Mouse (Mus musculus) forebrain, embryonic 16.5 days (tissue): Measurements from ENCODE around the gene Miga1. TPM values are rescaled to one million over a fixed set of nuclear protein-coding genes. Genes with fewer than 3 reads are reported as not detected.

Experiments used
- ATAC-seq: fragments of 200-750 bp; cut with Nextera tagmentation; 2 replicates; pipeline ENCODE4 v1.8.0; 2017; ENCODE audit warnings: mild to moderate bottlenecking, moderate library complexity
- H3K27ac ChIP-seq: fragments of 300-500 bp; sonication (generic); 2 replicates; pipeline ENCODE4 v1.5.1; 2014; ENCODE audit warnings: low read length, control low read depth
- H3K27me3 ChIP-seq: fragments of 300-500 bp; sonication (generic); replicated peaks from 2 replicates; pipeline ENCODE4 v1.6.1; 2014; ENCODE audit warnings: low read length; ENCODE audit not compliant: control insufficient read depth, insufficient read depth
- H3K36me3 ChIP-seq: fragments of 300-500 bp; sonication (generic); 2 replicates; pipeline ENCODE4 v1.6.1; 2014; ENCODE audit not compliant: control insufficient read depth, insufficient read depth
- H3K4me1 ChIP-seq: fragments of 300-500 bp; sonication (generic); replicated peaks from 2 replicates; pipeline ENCODE4 v1.6.1; 2014; ENCODE audit warnings: low read length; ENCODE audit not compliant: control insufficient read depth, insufficient read depth
- H3K4me2 ChIP-seq: fragments of 300-500 bp; sonication (generic); 2 replicates; pipeline ENCODE4 v1.6.1; 2014; ENCODE audit warnings: mild to moderate bottlenecking, low read length, control low read depth
- H3K4me3 ChIP-seq: fragments of 300-500 bp; sonication (generic); replicated peaks from 2 replicates; pipeline ENCODE4 v1.5.1; 2014; ENCODE audit warnings: mild to moderate bottlenecking, low read length, control low read depth
- H3K9ac ChIP-seq: fragments of 300-500 bp; sonication (generic); replicated peaks from 2 replicates; pipeline ENCODE4 v1.6.1; 2014; ENCODE audit warnings: low read depth, low read length, control low read depth
- H3K9me3 ChIP-seq: fragments of 300-500 bp; sonication (generic); 2 replicates; pipeline ENCODE4 v1.6.1; 2016; ENCODE audit warnings: low read length; ENCODE audit not compliant: control insufficient read depth
- WGBS: fragments of 180-500 bp; shearing (Covaris S2); extraction: QIAGEN DNeasy Blood & Tissue Kit; methylation state at CpG from one replicate; pipeline ENCODE4 v1.1.7; 2014; 5-methylcytosine and 5-hydroxymethylcytosine counted together
- polyA plus RNA-seq: library from polyadenylated mRNA; unstranded; fragments of >200 nt; fragmentation: Nextera tagmentation; extraction: Ambion mirVana; gene quantifications from 2 replicates; pipeline ENCODE4 v1.2.1, GENCODE M21; 2015

The Miga1 gene
- polyA plus RNA-seq, 1 experiment from 2014 or later, result 22.6 TPM

DNA sequence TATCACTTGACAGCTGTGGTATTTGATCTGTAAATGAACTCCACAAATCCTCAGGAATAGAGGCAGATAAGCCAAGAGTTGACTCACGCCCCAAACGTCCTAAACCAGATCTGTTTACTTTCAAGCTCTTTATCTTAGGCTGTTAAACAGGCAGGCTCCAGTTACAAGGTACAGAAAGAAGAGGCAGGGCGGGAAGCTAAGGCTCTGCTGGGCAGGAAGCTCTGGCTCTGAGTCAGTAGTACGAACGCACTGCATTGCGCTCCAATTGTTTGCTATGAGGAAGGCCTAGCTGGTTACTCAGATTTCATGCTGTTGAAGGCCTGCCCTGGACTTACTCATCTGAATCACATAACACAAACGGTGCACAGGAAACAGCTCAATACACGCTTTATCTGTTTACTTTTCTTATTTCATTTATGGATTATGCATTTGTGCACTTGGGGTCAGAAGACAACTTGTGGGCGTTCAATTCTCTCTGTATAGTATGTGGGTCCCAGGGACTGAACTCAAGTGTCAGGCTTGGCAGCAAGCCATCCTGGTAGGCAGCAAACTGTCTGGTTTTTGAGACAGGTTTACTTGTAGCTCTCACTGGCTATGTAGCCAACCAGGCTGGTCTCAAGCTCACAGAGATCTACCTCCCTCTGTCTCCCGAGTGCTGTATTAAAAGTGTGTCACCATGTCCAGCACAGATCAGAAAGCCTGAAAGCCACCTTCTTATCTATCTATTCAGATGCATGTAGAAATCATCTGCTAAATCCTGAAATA, 31.5 kb downstream of the Miga1 start:
- ATAC-seq, result no peak
- no peak overlapping the region for H3K4me2 ChIP-seq
- 77% methylated on average over 10 of the region's 10 CpGs for WGBS
- H3K27me3 ChIP-seq, result no peaks in the 10 kb centered on the region
- 0 out of 2 replicates have a peak, but pooled peaks cover 3% of the 10 kb centered on the region for H3K36me3 ChIP-seq
- H3K27ac ChIP-seq, result no peak overlapping the region
- no peaks in the 10 kb centered on the region for H3K9me3 ChIP-seq
- H3K9ac ChIP-seq, result no peak overlapping the region
- H3K4me3 ChIP-seq, result no peak overlapping the region
- no peaks in the 10 kb centered on the region for H3K4me1 ChIP-seq

DNA sequence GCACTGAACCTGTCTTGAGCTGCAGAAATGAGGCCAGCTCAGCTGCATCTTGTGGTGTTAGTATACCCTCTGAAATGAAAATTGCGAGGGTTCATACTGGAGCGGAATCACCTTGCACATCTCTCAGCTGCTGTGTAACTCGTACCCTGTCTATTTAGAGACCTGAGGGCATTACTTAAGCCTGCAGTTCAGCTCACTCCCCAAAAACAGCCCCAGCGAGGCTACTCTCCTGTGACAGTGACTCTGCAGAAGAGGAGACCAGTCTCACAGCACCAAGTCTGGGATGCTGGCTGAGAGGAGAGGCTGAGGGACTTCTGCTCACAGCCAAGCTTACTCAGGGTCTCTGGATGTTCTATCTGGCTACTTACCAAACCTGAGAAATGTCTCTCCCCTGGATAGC, 34.2 kb downstream of the Miga1 start:
- WGBS, result 88% methylated on average over 4 of the region's 4 CpGs
- H3K36me3 ChIP-seq, result peaks cover 4% of the 10 kb centered on the region; the same call in 1 of the 2 replicates

DNA sequence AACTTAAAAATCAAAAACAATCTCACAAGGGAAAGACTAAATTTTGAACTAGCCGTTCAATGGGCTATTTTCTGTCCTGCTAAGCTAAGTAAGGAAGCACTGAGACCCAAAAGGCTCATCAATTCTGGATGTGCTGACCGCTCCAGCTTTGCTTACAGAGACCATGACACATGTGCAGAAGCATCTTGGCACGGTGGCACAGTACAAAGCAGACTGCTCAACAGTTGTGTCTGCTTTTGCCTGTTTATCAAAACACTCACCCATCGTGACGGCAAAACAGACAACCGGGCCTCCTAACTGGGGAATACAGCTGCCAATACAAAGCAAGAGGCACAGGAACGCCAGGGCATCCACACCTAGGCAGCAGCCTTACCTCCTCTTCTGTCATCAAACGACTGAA, 35.1 kb downstream of the Miga1 start:
- ATAC-seq, result no peak
- Histone ChIP-seq H3K4me3 (no peak overlapping the region), H3K27ac (no peak overlapping the region), H3K4me2 (no peak overlapping the region), H3K4me1 (no peaks in the 10 kb centered on the region), H3K9ac (no peak overlapping the region), H3K27me3 (no peaks in the 10 kb centered on the region), H3K36me3 (peaks cover 4% of the 10 kb centered on the region; the same call in 1 of the 2 replicates), H3K9me3 (no peaks in the 10 kb centered on the region)
- WGBS, result 91% methylated on average over 8 of the region's 8 CpGs

More for the DNA sequence above, 34.2 kb downstream of the Miga1 start:
- Histone ChIP-seq H3K27ac (no peak overlapping the region), H3K9ac (no peak overlapping the region), H3K4me2 (no peak overlapping the region), H3K4me3 (no peak overlapping the region), H3K9me3 (no peaks in the 10 kb centered on the region), H3K27me3 (no peaks in the 10 kb centered on the region), H3K4me1 (no peaks in the 10 kb centered on the region)
- ATAC-seq, result no peak

DNA sequence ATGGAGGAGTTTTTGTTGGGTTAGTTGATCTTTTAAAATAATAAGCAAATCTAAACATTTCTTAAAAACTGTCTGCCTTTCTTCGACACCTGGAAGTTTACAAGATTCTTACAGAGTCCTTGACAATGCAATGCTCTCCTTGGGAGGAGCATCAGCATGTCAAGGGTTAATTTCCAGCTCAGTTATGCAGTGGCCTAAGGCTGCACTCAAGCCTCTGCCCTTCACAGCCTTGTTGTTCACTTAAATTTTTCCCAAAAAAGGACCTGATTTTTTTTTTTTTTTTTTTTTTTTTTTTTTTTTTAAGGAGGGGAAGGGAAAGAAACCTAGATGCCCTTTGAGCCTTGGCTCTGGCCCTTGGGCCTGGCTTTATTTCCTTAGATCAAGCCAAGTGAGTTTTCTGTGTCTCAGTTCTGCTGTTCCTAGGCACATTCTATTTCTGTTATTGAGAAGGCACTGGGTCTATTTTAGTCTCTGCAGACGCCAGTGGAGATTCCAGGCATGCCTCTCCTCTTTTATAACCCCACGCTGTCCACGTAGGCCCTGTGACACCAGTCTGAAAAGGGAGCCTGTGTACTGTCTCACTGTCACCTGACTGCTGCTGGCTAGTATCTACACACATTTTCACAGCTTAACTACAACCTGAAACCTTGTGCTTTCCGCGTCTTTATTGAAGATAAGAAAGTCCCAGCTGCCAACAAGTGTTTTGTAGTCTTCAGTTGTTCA, 36.0 kb downstream of the Miga1 start:
- Histone ChIP-seq H3K27me3 (no peaks in the 10 kb centered on the region), H3K27ac (no peak overlapping the region), H3K36me3 (peaks cover 4% of the 10 kb centered on the region; the same call in 1 of the 2 replicates), H3K4me2 (no peak overlapping the region), H3K4me3 (no peak overlapping the region), H3K9me3 (no peaks in the 10 kb centered on the region), H3K4me1 (no peaks in the 10 kb centered on the region), H3K9ac (no peak overlapping the region)
- ATAC-seq, result no peak
- 75% methylated on average over 6 of the region's 6 CpGs for WGBS

DNA sequence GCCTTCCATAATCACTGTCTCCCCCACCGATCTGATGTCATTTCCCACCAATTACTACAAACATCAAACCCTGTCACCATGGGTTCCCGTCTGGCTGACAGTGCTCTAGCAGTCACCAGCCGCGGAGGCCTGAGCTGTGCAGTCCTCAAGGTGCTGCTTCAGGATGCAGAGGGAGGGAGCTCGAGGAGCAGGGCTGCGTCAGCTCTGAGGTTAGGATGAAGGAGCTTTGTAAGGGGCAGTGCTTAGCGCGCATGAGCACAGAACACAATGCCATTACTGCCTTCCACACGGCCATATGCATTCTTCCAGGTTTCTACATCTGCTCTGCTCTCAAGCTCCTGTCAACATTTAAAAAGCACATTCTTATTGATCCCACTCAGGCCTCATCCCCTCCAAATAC, 37.2 kb downstream of the Miga1 start:
- peaks cover 4% of the 10 kb centered on the region; the same call in 1 of the 2 replicates for H3K36me3 ChIP-seq
- no peaks in the 10 kb centered on the region for H3K4me1 ChIP-seq
- no peak overlapping the region for H3K4me2 ChIP-seq
- no peaks in the 10 kb centered on the region for H3K27me3 ChIP-seq
- ATAC-seq, result no peak
- H3K9me3 ChIP-seq, result no peaks in the 10 kb centered on the region
- no peak overlapping the region for H3K4me3 ChIP-seq
- no peak overlapping the region for H3K27ac ChIP-seq
- 72% methylated on average over 9 of the region's 9 CpGs for WGBS
- no peak overlapping the region for H3K9ac ChIP-seq

DNA sequence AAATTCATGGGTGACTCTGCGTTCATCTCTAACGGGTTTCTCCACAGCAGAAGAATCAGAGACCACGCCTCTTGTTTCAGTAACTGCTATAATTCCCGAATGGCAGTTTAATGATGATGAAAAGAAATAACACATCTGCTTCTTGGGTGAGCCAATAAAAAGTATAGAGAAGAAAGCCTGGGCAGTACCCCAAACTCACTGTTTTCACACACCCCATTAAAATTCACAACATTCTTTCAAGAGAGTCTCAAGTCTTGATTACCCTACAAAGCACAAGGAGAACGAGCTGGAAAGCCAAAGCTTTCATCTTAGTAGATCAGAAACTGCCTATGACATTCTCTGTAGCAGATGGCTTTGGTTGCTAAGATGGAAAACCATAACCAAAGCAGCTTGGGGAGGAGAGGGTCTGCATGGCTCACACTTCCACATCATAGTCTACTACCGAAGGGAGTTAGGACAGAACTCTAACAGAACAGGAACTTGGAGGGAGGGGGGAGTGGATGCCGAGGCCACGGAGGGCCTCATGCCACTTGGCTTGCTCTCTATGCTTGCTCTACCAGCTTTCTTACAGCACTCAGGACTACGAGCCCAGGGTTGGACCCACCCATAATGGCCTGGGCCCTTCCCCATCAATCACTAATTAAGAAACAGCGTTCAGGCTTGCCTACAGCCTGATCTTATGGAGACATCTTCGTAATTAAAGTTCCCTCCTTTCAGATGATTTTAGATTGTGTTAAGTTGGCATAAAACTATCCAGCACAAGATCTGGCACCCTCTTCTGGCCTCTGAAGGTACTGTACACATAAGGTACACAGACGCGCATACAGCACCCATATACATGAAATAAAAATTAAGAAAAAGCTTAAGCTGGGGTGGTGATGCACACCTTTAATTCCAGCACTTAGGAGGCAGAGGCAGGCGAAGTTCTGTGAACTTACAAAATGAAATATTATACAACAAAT, 39.5 kb downstream of the Miga1 start:
- no peaks in the 10 kb centered on the region for H3K27me3 ChIP-seq
- no peaks in the 10 kb centered on the region for H3K4me1 ChIP-seq
- H3K27ac ChIP-seq, result no peak overlapping the region
- H3K4me2 ChIP-seq, result no peak overlapping the region
- no peak for ATAC-seq
- H3K4me3 ChIP-seq, result no peak overlapping the region
- WGBS, result 85% methylated on average over 14 of the region's 14 CpGs
- no peaks in the 10 kb centered on the region for H3K9me3 ChIP-seq
- no peak overlapping the region for H3K9ac ChIP-seq
- H3K36me3 ChIP-seq, result peaks cover 10% of the 10 kb centered on the region; the same call in 1 of the 2 replicates

DNA sequence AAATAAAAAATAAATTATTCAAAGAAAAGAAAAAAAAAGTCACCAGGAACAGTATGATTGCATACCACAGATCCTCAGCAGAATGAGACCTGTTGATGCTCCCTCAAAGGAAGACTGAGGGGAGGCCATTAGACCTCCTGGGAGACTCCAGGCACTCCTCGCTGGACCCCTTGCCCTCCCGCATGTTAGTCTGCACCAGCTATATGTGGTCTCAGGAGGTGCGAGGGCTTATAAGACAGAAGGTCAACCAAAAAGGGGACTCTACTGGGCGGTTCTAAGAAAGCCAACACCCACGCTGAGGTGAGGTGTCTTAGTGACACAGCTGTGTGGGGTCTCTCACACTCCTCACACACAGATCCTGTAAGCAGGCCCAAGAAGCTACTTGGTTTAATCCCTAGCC, 44.3 kb downstream of the Miga1 start:
- H3K4me2 ChIP-seq, result no peak overlapping the region
- H3K36me3 ChIP-seq, result peaks cover 13% of the 10 kb centered on the region; the same call in 1 of the 2 replicates
- no peaks in the 10 kb centered on the region for H3K27me3 ChIP-seq
- no peaks in the 10 kb centered on the region for H3K4me1 ChIP-seq
- H3K9ac ChIP-seq, result no peak overlapping the region
- H3K9me3 ChIP-seq, result no peaks in the 10 kb centered on the region
- H3K27ac ChIP-seq, result no peak overlapping the region
- WGBS, result 94% methylated on average over 5 of the region's 5 CpGs
- ATAC-seq, result no peak
- H3K4me3 ChIP-seq, result no peak overlapping the region

DNA sequence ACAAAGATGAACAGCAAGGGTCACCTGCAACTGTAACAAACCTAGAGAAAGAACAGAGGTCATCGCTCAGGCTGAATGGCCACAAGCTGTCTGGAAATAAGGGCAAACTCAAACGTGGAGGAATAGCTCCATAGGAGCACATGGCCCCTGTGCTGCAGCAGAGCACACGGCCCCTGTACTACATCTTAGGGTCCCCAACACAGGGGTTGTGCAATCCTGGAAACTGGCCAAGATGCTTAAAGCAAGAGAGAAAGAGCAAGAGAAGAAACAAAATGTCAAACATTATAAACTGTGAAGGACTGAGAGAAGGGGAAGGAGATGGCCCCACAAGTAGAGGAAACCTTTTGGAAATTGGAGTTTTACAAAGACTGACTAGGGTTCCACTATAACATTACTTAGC, 45.8 kb downstream of the Miga1 start:
- no peak for ATAC-seq
- Histone ChIP-seq H3K9me3 (no peaks in the 10 kb centered on the region), H3K27me3 (no peaks in the 10 kb centered on the region), H3K9ac (no peak overlapping the region), H3K4me3 (no peak overlapping the region), H3K36me3 (peaks cover 13% of the 10 kb centered on the region; the same call in 1 of the 2 replicates), H3K4me2 (no peak overlapping the region), H3K27ac (no peak overlapping the region), H3K4me1 (no peaks in the 10 kb centered on the region)
- WGBS, result 71% methylated on average over 3 of the region's 3 CpGs
